Mouse (Mus musculus): Measurements from ENCODE around the gene 4930467E23Rik.
"Not testable (repeated sequence)": the region's sequence is repeated elsewhere in the genome, so short reads cannot be mapped to it uniquely, and the experiment has no call there.

DNA sequence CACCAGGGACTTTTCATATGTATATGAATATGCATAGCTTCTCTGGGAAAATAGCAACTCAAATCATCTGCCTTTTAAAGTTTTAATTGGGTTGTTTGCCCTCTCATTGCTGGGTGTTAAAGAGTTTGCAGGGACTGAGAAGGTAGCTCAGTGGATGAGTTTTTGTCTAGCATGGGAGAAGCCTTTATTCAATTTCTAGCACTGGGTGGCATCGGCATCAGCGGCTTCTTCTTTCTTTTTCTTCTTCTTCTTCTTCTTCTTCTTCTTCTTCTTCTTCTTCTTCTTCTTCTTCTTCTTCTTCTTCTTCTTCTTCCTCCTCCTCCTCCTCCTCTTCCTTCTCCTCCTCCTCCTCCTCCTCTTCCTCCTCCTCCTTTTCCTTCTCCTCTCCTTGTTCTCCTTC, 28.1 kb upstream of the 4930467E23Rik start:
- TF ChIP-seq CTCF, EP300 (IDR thresholded peaks at IDR 0.05): not testable (repeated sequence)
